Mouse (Mus musculus) heart, embryonic 15.5 days (tissue): Measurements from ENCODE around the gene Gm42791. TPM values are rescaled to one million over a fixed set of nuclear protein-coding genes. Genes with fewer than 3 reads are reported as not detected.

Experiments
- ATAC-seq: fragments of 200-750 bp; cut with Nextera tagmentation; replicated peaks from 2 replicates; pipeline ENCODE4 v1.8.0; 2017; ENCODE audit warnings: low read depth, moderate TSS enrichment; ENCODE audit not compliant: insufficient number of reproducible peaks, insufficient read depth, low FRiP score
- H3K27ac ChIP-seq: fragments of 300-500 bp; sonication (generic); 2 replicates; pipeline ENCODE4 v1.5.1; 2015; ENCODE audit warnings: mild to moderate bottlenecking, inconsistent platforms
- H3K27me3 ChIP-seq: fragments of 300-500 bp; sonication (generic); 2 replicates; pipeline ENCODE4 v1.6.1; 2015; ENCODE audit warnings: inconsistent platforms
- H3K36me3 ChIP-seq: fragments of 300-500 bp; sonication (generic); 2 replicates; pipeline ENCODE4 v1.6.1; 2015; ENCODE audit warnings: mild to moderate bottlenecking, inconsistent platforms
- H3K4me1 ChIP-seq: fragments of 300-500 bp; sonication (generic); replicated peaks from 2 replicates; pipeline ENCODE4 v1.6.1; 2015; ENCODE audit warnings: inconsistent platforms
- H3K4me2 ChIP-seq: fragments of 300-500 bp; sonication (generic); 2 replicates; pipeline ENCODE4 v1.6.1; 2015; ENCODE audit warnings: inconsistent platforms, mild to moderate bottlenecking, moderate library complexity
- H3K4me3 ChIP-seq: fragments of 300-500 bp; sonication (generic); 2 replicates; pipeline ENCODE4 v1.5.1; 2015; ENCODE audit warnings: mild to moderate bottlenecking, inconsistent platforms
- H3K9ac ChIP-seq: fragments of 300-500 bp; sonication (generic); 2 replicates; pipeline ENCODE4 v1.6.1; 2015; ENCODE audit warnings: mild to moderate bottlenecking, inconsistent platforms
- H3K9me3 ChIP-seq: fragments of 300-500 bp; sonication (generic); replicated peaks from 2 replicates; pipeline ENCODE4 v1.6.1; 2016; ENCODE audit warnings: inconsistent platforms
- WGBS: fragments of 180-500 bp; shearing (Covaris S2); methylation state at CpG from one replicate; pipeline ENCODE4 v1.1.7; 2015; ENCODE audit warnings: mixed read lengths; 5-methylcytosine and 5-hydroxymethylcytosine counted together
- polyA plus RNA-seq: library from polyadenylated mRNA; unstranded; fragments of >200 nt; fragmentation: Nextera tagmentation; extraction: Ambion mirVana; gene quantifications from 2 replicates; pipeline ENCODE4 v1.2.1, GENCODE M21; 2015

The Gm42791 gene
- polyA plus RNA-seq, 1 experiment from 2014 or later, result 2.6 TPM

DNA sequence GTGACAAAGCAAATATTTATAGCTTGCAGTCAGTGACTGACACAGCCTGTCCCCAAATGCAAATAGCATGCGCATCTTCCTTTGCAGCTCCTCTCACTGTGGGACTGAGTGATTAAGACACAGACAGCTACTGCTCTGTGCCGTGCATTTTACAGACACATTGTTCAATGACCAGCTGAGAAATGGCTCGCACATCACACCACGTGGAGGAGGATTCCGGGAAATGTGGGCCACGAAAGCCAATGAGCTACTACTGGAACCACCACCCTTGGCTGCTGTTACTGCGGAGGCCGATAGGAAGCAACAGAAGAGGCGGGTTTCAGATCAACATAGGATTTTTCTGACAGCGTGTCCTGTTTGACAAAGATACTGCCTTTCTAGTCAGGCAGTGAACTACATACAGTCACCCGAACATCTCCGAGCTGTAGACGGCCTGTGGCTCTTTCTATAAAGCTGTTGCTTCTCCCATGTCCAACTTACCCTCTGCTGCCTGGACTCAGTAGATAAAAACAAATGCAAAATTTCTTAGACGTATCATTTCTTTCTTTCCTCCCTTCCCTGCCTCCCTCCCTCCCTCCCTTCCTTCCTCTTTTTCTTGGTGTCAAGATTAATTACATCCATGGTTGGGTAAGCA is 97.8 kb downstream of the Gm42791 start:
- Histone ChIP-seq H3K9ac (no peak overlapping the region), H3K9me3 (no peaks in the 10 kb centered on the region), H3K4me2 (no peak overlapping the region), H3K27ac (no peak overlapping the region), H3K36me3 (peaks cover 21% of the 10 kb centered on the region), H3K4me3 (no peak overlapping the region), H3K27me3 (no peaks in the 10 kb centered on the region), H3K4me1 (peaks cover 12% of the 10 kb centered on the region; the same call in 1 of the 2 replicates)
- no peak for ATAC-seq
- WGBS, result 69% methylated on average over 14 of the region's 14 CpGs

DNA sequence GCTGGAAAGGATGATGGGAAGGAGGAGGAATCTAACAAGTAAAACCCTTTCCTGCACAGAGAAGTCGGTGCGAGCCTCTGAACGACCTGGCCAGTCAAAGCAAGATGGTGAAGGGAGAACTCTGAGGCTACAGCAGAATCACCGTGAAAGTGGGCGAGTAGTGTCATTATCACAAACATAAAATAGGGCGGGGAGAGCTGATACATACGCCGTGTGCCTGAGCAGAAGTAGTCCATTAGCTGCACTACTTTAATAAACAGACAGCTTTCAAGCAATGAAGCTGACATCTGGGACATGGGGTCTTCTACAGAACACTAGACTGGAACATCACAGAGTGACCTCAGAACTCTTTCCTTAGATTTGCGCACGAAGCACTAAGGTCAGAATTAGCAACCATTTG is 98.4 kb downstream of the Gm42791 start:
- ATAC-seq, result no peak
- H3K4me1 ChIP-seq, result peaks cover 12% of the 10 kb centered on the region; the same call in 1 of the 2 replicates
- no peaks in the 10 kb centered on the region for H3K9me3 ChIP-seq
- no peak overlapping the region for H3K9ac ChIP-seq
- peaks cover 26% of the 10 kb centered on the region for H3K36me3 ChIP-seq
- no peak overlapping the region for H3K4me2 ChIP-seq
- H3K27ac ChIP-seq, result no peak overlapping the region
- 82% methylated on average over 10 of the region's 10 CpGs for WGBS
- no peak overlapping the region for H3K4me3 ChIP-seq
- H3K27me3 ChIP-seq, result no peaks in the 10 kb centered on the region

DNA sequence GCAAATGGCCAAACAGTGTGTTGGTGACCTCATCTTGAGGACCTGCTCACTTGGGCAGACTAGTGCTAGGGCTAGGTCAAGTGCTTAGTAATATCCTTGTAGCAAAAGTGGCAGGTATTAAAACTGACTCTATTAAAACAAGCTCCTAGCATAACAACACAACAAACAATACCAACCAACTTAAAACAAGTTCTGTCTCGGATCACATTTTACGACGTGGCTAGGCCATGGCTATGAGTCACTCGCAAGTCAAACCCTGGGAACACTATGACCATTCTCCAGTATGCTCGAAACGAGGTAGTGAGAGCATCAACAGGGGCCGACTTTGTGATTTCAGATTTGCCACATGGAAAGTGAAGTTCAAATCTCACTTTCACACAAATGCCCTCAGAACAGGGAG is 99.1 kb downstream of the Gm42791 start:
- Histone ChIP-seq H3K4me1 (peaks cover 12% of the 10 kb centered on the region; the same call in 1 of the 2 replicates), H3K9ac (no peak overlapping the region), H3K4me2 (no peak overlapping the region), H3K9me3 (no peaks in the 10 kb centered on the region), H3K36me3 (peaks cover 33% of the 10 kb centered on the region), H3K4me3 (no peak overlapping the region), H3K27me3 (no peaks in the 10 kb centered on the region), H3K27ac (no peak overlapping the region)
- no peak for ATAC-seq
- 92% methylated on average over 7 of the region's 7 CpGs for WGBS

GRCm38 (mm10) chr5:148895034-148895433 is 99.9 kb downstream of the Gm42791 start:
- ATAC-seq, result no peak
- peaks cover 12% of the 10 kb centered on the region; the same call in 1 of the 2 replicates for H3K4me1 ChIP-seq
- no peak overlapping the region for H3K4me3 ChIP-seq
- H3K36me3 ChIP-seq, result peaks cover 40% of the 10 kb centered on the region
- no peaks in the 10 kb centered on the region for H3K27me3 ChIP-seq
- 59% methylated on average over 5 of the region's 5 CpGs for WGBS
- H3K4me2 ChIP-seq, result no peak overlapping the region
- no peak overlapping the region for H3K27ac ChIP-seq
- no peak overlapping the region for H3K9ac ChIP-seq
- no peaks in the 10 kb centered on the region for H3K9me3 ChIP-seq

DNA sequence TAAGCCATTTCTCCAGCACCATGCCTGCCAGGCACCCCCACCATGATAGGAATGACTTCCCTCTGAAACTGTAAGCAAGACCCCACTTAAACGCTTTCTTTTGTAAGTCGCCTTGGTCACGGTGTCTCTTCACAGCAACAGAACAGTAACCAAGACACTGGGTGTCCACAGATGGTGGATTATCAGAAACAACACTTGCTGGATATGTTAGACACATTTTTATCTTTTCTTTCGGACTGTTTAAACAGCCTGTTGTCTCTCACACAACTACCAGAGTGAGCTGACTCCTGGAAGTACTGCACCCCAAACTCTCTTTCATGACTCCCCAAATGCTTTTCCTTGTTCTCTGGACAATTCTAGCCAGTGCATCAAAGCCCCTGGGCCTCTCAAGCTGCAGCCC is 104.7 kb downstream of the Gm42791 start:
- 97% methylated on average over 4 of the region's 4 CpGs for WGBS
- Histone ChIP-seq H3K4me2 (no peak overlapping the region), H3K9ac (no peak overlapping the region), H3K27ac (no peak overlapping the region), H3K4me3 (no peak overlapping the region), H3K9me3 (no peaks in the 10 kb centered on the region), H3K36me3 (peaks cover 41% of the 10 kb centered on the region), H3K27me3 (no peaks in the 10 kb centered on the region), H3K4me1 (no peaks in the 10 kb centered on the region; the same call in 1 of the 2 replicates)
- no peak for ATAC-seq

DNA sequence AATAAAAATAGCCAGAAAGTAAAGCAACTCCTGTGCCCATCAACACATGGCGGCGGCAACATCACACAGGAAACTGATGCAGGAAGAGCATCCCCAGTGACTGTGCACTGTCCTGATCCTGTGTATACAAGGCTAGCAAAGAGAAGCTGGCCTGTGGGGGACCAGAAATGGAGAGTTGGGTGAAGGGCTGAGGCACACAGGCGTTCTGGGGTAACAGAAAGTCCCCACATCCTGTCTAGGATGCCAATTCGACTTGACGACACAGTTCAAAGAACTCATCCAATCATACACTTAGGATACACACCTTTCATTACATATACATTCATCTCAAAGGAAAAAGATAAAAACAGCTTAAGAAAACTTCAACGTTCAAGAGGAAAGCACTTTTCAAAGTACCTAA is 106.9 kb downstream of the Gm42791 start:
- H3K27me3 ChIP-seq, result no peaks in the 10 kb centered on the region
- WGBS, result 82% methylated on average over 6 of the region's 6 CpGs
- no peak overlapping the region for H3K9ac ChIP-seq

DNA sequence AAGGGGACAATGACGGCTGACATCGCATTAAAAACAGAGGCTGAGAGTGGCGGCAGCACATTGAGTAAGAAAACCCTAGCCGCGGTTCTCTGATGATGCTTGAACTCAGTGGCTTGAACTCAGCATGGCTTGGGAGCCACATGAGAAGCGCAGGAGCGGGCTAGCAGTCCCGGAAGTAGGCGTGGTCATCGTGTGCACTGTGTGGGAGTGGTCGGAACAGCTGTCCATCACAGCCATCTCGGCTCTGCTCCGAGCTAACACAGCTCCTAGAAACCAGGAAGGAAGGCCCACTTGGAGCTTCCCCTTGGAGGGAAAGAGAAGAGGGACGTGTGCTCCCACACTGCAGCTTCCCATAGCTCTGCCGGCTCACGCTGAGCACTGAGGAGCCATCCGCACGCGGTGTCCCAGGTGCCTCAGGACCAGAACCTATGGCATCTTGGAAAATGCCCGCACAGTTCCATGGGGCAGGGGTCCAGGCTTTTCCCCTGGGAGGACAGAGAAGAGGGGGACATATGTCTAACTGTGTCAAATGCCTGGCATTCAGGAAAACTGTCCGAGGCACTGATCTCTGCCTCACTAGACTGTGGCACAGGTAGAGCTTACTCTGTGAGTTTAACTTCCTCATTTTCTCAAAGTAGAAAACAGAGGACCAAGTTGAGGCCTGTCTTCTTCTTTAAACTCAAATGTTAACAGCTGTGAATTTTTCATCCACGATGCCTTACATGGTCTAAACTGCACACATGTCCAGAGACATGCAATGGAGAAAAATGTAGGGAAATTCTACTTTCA is 108.9 kb downstream of the Gm42791 start:
- Histone ChIP-seq H3K4me3 (no peak overlapping the region), H3K4me2 (peak overlapping the region; percentile 9; the same call in 1 of the 2 replicates), H3K36me3 (peaks cover 19% of the 10 kb centered on the region), H3K27me3 (no peaks in the 10 kb centered on the region), H3K9me3 (no peaks in the 10 kb centered on the region), H3K9ac (no peak overlapping the region), H3K4me1 (no peaks in the 10 kb centered on the region; the same call in 1 of the 2 replicates), H3K27ac (no peak overlapping the region)
- 34% methylated on average over 22 of the region's 22 CpGs for WGBS
- peak; percentile 81 for ATAC-seq

More for the DNA sequence above, 106.9 kb downstream of the Gm42791 start:
- Histone ChIP-seq H3K9me3 (no peaks in the 10 kb centered on the region), H3K4me2 (no peak overlapping the region), H3K4me1 (no peaks in the 10 kb centered on the region; the same call in 1 of the 2 replicates), H3K36me3 (peaks cover 37% of the 10 kb centered on the region), H3K27ac (no peak overlapping the region), H3K4me3 (no peak overlapping the region)
- no peak for ATAC-seq

- H3K9me3 ChIP-seq, result no peaks in the 10 kb centered on the region
- H3K4me3 ChIP-seq, result no peak overlapping the region
- H3K9ac ChIP-seq, result no peak overlapping the region
- ATAC-seq, result no peak
- peaks cover 13% of the 10 kb centered on the region for H3K36me3 ChIP-seq
- H3K27ac ChIP-seq, result no peak overlapping the region
- H3K4me2 ChIP-seq, result no peak overlapping the region
- no peaks in the 10 kb centered on the region; the same call in 1 of the 2 replicates for H3K4me1 ChIP-seq
- 84% methylated on average over 8 of the region's 8 CpGs for WGBS
- no peaks in the 10 kb centered on the region for H3K27me3 ChIP-seq
Observed at GRCm38 (mm10) chr5:148883671-148884070, 111.3 kb downstream of the Gm42791 start.

- no peaks in the 10 kb centered on the region for H3K4me1 ChIP-seq
- H3K36me3 ChIP-seq, result peaks cover 43% of the 10 kb centered on the region
- no peaks in the 10 kb centered on the region for H3K9me3 ChIP-seq
- no peak overlapping the region for H3K4me2 ChIP-seq
- ATAC-seq, result no peak
- WGBS, result 90% methylated on average over 6 of the region's 6 CpGs
- no peak overlapping the region for H3K4me3 ChIP-seq
- H3K27ac ChIP-seq, result no peak overlapping the region
- no peak overlapping the region for H3K9ac ChIP-seq
- H3K27me3 ChIP-seq, result no peaks in the 10 kb centered on the region
Observed at GRCm38 (mm10) chr5:148879218-148879617, 115.7 kb downstream of the Gm42791 start.

GRCm38 (mm10) chr5:148873116-148873515 is 121.8 kb downstream of the Gm42791 start:
- Histone ChIP-seq H3K4me3 (no peak overlapping the region), H3K36me3 (peaks cover 35% of the 10 kb centered on the region; the same call in 1 of the 2 replicates), H3K27me3 (no peaks in the 10 kb centered on the region), H3K9ac (no peak overlapping the region), H3K27ac (no peak overlapping the region), H3K4me2 (no peak overlapping the region), H3K9me3 (no peaks in the 10 kb centered on the region), H3K4me1 (no peaks in the 10 kb centered on the region; the same call in 1 of the 2 replicates)
- 70% methylated on average over 8 of the region's 8 CpGs for WGBS
- ATAC-seq, result no peak

- Histone ChIP-seq H3K9ac (no peak overlapping the region), H3K4me1 (no peaks in the 10 kb centered on the region; the same call in 1 of the 2 replicates), H3K27ac (no peak overlapping the region), H3K4me2 (no peak overlapping the region), H3K9me3 (no peaks in the 10 kb centered on the region), H3K4me3 (no peak overlapping the region), H3K36me3 (peaks cover 6% of the 10 kb centered on the region; the same call in 1 of the 2 replicates), H3K27me3 (no peaks in the 10 kb centered on the region)
- WGBS, result 34% methylated on average over 3 of the region's 3 CpGs
- ATAC-seq, result no peak
Observed at GRCm38 (mm10) chr5:148869583-148869982, 125.4 kb downstream of the Gm42791 start.
